Mouse (Mus musculus) thymus, adult 2 months (tissue): ENCODE data around the gene C2.

Source experiments
- CTCF ChIP-seq: fragments of 200-500 bp; IDR thresholded peaks from 2 replicates; pipeline ENCODE4 v1.5.1; 2012; ENCODE audit warnings: mild to moderate bottlenecking, control low read depth, low read length, moderate library complexity, borderline replicate concordance; ENCODE audit not compliant: control insufficient read depth, poor library complexity, insufficient read depth; ENCODE audit errors: extremely low read depth
- POLR2A ChIP-seq: fragments of 200-500 bp; IDR thresholded peaks from 2 replicates; pipeline ENCODE4 v1.6.1; 2012; ENCODE audit warnings: mild to moderate bottlenecking, low read length, control low read depth, moderate library complexity; ENCODE audit not compliant: control insufficient read depth, poor library complexity, insufficient read depth; ENCODE audit errors: extremely low read depth

DNA sequence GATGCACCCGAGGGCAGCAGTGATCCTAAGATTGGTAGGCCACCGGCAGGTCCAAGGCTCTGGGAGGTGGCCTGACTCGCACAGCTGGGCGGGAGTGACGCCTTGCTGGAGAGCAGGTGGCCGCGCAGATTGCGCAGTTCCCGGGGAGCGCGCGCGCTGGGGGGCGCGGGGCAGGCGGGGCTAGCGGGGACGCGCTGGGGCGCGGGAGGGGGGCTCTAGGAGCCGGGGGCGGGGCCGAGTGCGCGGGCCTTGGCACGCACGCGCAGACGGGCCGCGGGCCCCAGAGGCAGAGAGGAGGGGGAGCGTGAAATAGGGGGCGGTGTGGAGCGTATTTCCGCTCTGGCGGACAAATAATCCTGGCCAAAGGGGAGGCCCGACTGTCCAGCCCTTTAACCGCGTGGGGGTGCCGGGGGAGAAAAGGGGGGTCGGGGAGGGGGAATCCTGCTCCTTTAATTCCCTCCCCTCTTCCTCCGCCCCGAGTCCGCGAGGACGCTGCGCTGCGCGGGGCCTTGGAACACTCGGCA is 3.9 kb downstream of the C2 start:
- TF ChIP-seq CTCF (0 out of 2 replicates have a peak, but pooled peaks have one; percentile 27), POLR2A (peak; percentile 55)
